Mouse (Mus musculus) frontal cortex, postnatal 14 days (tissue): Measurements from ENCODE around the gene Fmc1.
"Not testable (repeated sequence)": the region's sequence is repeated elsewhere in the genome, so short reads cannot be mapped to it uniquely, and the experiment has no call there.

Experiments used
- DNase-seq, 2 experiments: peaks; one replicate each; pipeline ENCODE4 v3.0.0; 2022; ENCODE audit warnings: low spot score in 2 of 2

Gene Fmc1

GRCm38 (mm10) chr6:38533428-38534405, at the start of gene Fmc1:
TSS of gene Fmc1 (plus strand) at chr6:38533502.
- DNase-seq: peak; percentile 98 to 99

GRCm38 (mm10) chr6:38492550-38492949, 40.8 kb upstream of the Fmc1 start:
- DNase-seq: peak in 1 of 2 experiments; percentile 17

GRCm38 (mm10) chr6:38495641-38496040, 37.7 kb upstream of the Fmc1 start:
- no peak for DNase-seq

DNA sequence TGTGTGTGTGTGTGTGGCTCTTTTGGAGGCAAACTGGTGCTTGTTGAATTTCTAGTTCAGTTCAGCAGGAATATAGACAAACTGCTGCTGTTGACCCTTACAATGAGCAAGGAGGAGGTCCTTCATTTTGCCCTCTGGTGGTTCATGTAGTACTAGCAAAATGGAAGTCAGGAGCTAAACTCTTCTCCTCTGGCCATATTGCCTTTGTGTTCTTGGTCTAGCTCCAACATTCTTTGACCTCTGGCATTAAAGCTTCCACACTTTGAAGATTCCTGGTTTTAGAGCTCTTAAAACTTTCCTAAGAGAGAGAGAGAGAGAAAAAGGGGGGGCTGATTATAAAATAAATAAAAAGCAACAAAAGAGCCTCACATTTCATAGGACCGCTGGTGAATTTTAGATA, 21.2 kb upstream of the Fmc1 start:
- no peak for DNase-seq

GRCm38 (mm10) chr6:38512830-38513229, 20.5 kb upstream of the Fmc1 start:
- DNase-seq: no peak

GRCm38 (mm10) chr6:38515201-38515600, 18.1 kb upstream of the Fmc1 start:
- no peak for DNase-seq

GRCm38 (mm10) chr6:38523851-38524250, 9.5 kb upstream of the Fmc1 start:
- DNase-seq: no peak

- no peak for DNase-seq
Observed at GRCm38 (mm10) chr6:38531211-38531820, 2.0 kb upstream of the Fmc1 start.

- peak in 1 of 2 experiments; percentile 31 for DNase-seq
Observed at GRCm38 (mm10) chr6:38532500-38533420, 542 bp upstream of the Fmc1 start.

DNA sequence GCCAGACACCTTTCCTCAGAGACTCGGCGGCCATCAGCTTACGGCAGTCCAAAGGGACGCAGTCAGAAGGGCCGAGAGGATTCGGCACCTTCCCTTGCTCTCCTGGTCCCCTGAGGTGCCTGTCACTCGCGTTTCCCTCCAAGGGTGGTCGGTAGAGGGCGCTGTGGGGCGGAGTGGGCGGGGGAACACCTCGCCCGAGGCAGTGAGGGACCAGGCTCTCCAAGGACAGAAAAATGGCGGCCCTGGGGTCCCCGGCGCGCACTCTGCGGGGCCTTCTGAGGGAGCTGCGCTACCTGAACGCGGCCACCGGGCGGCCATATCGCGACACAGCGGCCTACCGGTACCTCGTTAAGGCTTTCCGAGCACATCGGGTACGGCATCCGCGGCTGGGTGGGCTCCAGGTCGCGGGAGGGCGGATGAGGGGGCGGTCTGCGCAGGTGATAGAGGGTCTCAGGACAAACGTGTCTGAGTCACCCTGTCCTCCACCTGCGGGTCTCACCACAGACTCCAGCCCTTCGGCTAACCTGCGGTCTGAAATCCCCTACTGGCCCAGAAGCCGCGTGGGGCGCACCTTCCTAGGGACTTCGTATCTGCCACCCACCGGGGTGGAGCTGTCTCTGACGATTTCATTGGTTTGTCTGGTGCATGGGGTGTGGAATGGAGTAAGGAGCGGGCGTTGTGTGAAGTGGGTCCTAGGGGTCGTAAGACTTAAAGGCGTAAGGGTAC, 1.5 kb downstream of the Fmc1 start:
- DNase-seq: peak; percentile 89 to 96

DNA sequence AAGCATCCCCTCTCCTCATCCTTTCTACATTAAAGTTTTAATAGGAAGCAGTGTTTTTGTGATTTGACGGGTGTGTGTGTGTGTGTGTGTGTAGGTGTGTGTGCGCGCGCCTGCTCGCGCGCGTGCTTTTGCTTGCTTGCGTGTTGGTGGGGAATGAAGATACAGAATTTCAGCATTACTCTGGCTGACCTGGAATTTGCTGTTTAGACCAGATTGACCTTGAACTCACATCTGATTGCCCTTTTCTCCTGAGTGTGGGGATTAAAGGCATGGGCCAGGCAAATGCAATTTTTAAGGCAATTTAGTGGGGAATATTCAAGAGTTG, 2.0 kb downstream of the Fmc1 start:
- DNase-seq: no peak

DNA sequence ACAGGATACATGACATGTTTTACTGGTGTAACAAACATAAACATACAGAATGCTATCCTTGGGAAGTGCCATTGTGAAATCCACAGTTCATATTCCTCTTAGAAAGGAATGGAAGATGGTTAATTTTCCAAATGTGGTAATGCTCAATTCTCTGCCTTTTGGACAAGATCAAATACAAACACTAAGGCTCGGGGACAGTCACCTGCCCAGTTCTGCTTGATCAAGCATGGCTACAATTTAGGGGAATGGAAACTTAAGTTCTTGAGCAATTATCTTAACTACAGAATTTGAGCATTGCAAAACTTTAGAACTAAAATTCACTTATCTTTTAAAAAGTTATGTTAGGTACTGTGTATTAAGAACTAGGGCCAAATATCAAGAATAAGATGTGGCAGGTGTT, 2.5 kb downstream of the Fmc1 start:
- DNase-seq: no peak

DNA sequence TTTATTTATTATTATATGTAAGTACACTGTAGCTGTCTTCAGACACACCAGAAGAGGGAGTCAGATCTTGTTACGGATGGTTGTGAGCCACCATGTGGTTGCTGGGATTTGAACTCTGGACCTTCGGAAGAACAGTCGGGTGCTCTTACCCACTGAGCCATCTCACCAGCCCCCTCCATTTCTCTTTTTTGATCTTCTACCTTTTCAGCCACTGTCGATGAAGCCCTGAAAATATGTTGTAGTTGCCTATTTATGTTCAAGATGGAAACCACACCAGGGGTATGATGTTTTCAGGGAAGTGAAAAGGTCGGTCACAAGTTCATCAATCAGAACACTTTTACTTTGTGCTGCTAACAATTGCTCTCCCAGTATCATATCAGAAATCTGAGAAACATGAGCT, 10.8 kb downstream of the Fmc1 start:
- DNase-seq: not testable (repeated sequence)

- not testable (repeated sequence) for DNase-seq
Observed at GRCm38 (mm10) chr6:38547005-38547404, 13.7 kb downstream of the Fmc1 start.

- DNase-seq: no peak
Observed at GRCm38 (mm10) chr6:38547707-38548106, 14.4 kb downstream of the Fmc1 start.

DNA sequence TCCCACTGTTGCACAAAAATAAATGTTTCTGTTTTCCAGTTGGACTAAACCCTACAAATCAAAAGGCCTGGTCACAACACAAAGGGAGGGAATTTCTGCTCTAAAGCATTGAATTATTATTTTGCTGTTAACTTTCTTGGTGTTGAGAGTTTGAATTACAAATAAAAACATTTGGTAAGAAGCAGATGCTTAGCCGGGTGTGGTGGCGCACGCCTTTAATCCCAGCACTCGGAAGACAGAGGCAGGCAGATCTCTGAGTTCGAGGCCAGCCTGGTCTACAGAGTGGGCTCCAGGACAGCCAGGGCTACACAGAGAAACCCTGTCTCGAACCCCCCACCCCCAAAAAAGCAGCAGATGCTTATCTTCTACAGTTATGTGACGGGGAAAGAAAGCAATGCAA, 15.3 kb downstream of the Fmc1 start:
- not testable (repeated sequence) for DNase-seq

DNA sequence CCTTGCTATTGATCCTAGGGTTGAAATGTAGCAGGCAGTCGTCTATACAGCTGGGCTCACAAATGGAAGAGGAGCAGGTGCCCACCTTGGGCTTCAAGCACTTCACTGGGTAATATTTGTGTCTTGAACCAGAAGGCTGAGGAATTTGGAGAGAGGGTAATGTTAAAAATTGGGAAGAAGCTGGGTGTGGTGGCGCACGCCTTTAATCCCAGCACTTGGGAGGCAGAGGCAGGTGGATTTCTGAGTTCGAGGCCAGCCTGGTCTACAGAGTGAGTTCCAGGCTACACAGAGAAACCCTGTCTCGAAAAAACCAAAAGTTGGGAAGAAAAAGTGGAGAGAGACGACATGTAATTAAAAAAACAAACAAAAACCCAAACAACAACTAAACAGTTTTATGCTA, 16.5 kb downstream of the Fmc1 start:
- DNase-seq: not testable (repeated sequence)

GRCm38 (mm10) chr6:38550250-38551061, 17.2 kb downstream of the Fmc1 start:
- DNase-seq: no peak

DNA sequence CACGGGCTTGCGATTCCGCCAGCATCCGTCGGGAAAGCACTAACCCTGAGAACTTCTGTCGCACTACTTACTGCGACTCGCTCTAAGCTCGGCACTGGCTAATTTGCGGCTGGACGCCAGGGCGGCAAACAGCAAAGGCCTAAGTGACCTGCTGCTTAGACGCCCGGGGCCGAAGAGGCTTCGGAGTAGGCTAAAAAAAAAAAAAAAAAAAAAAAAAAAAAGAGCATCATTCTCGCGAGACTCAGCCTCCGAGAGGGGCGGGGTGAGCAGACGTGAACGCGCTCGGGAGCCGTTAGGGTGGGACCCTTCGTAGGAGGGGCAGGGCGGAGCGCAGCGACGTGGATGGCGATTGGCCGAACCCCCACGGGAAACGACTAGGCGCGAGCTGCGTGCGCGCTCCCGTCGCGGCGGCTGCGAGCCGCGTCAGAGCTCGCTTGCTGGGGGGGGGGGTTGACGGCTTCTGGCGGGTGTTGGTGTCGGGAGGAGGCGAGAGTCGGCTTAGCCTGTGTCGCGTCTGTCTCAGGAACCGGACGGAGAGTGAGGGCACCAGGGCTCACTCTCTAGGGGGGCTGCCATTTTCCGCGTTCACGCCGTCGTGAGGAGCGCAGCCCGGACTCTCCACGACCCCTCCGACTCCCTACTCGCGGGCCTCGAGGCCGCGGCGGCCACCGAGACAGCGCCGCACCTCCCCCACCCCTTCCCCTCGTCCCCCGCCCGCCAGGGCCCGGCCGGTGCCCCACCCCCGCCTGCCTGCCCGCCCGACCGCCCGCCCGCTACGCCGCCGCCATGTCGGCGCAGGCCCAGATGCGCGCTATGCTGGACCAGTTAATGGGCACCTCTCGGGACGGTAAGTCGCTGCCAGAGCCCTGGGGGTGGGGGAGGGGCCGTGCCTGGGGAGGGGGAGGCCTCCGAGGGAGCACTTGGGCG, 18.0 kb downstream of the Fmc1 start, which contains the start of gene Luc7l2:
Gene Luc7l2, plus strand, starts transcription at position 273 of the 927 bp plus-strand sequence.
- DNase-seq: peak; percentile 94
